Mouse (Mus musculus) left cerebral cortex, postnatal 10 days (tissue): Measurements from ENCODE around the gene Apoc4. TPM values are rescaled to one million over a fixed set of nuclear protein-coding genes. Genes with fewer than 3 reads are reported as not detected.

Experiments
- DNase-seq, 2 experiments: peaks; one replicate each; pipeline ENCODE4 v3.0.0; 2021 to 2022; ENCODE audit warnings: low spot score in 2 of 2, mixed read lengths in 1 of 2; ENCODE audit errors: extremely low spot score in 1 of 2
- intact Hi-C: fragments of 180-260 bp; cut with DNase I; formaldehyde crosslinking; loops from one replicate; pipeline ENCODE4 v1.15.1; 2025
- total RNA-seq, 2 experiments: library from RNA; stranded (reverse); gene quantifications; 2 replicates each; pipeline ENCODE4 v1.2.3; 2021

Gene Apoc4
- total RNA-seq, 2 experiments from 2014 or later: not detected

DNA sequence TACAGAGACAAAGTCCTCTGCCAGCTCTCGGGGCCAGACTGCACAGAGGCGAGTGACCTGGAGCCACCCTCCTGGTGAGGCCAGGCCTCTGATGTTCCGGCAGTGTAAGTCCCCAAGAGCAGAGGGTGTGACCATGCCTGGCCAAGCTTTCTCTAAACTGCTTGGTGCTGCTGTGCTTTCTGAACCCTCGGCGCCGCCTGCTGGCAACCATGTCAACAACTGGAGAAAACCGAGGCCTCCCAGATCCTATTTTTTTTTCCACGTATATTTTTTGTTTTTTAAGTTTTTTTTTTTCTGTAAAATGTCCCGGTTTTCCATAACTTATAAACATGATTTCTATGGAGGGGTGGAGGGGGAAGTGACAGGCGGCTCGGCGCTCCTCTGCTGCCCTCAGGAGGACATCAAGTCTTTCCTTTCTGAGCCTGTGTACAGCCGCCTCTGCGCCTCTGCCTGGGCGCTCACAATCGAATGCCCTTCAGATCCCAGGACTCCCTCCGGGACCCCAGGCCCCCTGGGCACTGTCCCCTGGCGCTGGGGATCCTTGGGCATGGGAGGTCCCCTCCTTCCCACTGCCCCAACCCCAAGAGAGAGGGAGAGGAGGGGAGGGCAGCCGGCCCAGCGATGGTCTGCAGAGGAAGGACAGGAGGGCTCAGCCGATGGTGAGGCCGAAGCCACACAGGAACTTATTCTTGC is 19.9 kb upstream of the Apoc4 start:
- intact Hi-C loops: loop anchor here (2.0 to 10.0 kb wide), 2 partner anchors 32 to 296 kb away; partner anchors contain the start of genes Ckm and Klc3

DNA sequence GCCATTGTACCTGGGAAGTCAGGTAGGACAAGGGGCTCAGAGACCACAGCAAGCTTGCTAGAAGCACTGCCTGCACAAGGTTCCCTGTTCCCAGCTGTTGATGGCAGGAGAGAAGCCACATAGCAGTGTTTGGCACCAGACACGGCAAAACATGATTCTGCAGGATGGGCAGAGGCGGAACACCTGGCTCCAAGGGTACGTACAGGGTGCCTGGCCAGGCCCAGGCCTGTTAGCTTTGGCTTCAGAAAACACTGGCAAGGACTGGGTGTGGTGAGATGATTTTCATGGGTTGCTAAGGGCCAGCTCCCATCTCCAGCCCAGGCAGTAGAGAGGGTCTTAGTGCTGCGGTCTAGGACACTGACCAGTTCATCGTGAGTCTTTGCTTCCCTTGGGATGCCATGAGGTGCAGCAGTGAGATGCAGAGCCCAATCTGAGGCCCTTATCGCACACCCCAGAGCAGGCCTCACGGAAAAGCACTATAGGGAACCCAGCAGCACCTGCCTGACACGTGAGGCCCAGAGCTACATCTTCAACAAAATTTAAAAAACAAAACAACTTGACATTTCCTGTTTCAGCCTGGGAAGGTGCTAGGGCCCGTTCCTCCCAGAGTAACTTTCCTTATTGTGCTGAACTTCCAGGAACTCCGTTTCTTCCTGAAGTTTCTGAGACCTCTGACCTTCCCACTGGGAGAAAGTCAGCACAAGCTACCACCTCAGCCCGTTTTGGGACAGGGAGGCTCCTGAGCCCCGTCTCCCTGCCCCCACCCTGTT is 19.2 kb upstream of the Apoc4 start:
- intact Hi-C loops: loop anchor here (2.0 to 10.0 kb wide), 2 partner anchors 32 to 296 kb away; partner anchors contain the start of genes Ckm and Klc3
- DNase-seq: no peak

More for the DNA sequence above, 19.9 kb upstream of the Apoc4 start:
- DNase-seq: peak; percentile 65 to 87

DNA sequence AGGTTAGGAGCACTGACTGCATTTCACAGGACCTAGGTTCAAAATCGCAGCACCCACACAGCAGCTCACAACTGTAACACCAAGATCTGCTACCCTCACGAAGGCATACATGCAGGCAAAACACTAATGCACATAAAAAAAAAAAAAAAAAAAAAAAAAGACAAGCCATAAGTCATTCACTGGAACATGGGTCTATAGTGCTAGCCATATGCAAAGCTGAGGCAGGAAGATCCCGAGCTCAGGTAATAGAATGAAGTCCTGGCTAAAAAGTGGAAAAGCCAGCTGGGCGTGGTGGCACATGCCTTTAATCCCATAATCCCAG is 18.5 kb upstream of the Apoc4 start:
- intact Hi-C loops: loop anchor here (2.0 to 10.0 kb wide), 2 partner anchors 31 to 295 kb away; partner anchors contain the start of genes Ckm and Klc3
- DNase-seq: no peak

DNA sequence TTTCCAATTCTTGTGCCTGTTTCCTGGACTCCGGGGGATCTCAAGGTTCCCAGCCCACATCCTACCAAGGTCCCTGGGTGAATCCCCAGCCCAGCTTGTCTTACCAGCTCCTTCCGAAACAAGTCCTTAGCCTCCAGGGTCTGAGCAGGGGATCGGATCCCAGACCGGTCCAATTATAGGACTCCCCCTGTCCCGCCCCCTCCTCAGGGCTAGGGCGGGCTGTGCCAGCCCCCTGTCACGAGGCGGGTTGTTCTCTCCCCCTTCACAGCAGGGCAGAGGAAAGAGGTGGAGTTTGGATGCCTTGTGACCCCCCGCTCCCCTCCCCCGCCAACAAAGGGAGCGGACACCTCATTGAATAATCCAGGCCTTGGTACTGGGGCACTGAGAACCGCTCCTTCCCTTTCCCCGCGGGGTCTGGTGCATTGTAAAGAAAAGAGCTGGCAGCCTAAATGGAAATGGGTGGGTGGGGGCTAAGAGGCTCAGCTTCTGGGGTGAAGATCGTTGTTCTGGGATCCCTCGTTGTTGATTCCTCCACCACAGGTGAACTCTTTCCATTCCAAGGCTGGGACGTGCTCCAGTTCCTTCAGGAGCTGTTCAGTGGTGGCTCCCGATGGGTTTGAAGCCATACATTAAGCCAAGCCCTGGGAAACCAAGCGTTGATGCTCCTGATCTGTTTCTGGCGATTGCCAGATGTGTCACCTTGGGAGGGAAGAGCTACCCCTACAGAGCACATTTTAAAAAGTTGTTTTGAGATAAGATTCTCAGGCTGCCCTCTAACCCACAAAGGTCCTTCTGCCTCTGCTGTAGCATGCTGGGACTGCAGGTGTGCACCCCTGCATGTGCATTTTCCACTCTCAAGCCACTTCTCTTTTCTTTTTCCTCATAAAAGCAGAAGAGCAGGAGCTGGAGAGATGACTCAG is 17.9 kb upstream of the Apoc4 start, which contains the start of gene Apoe:
Gene Apoe, minus strand, starts transcription at position 282 of the 920 bp plus-strand sequence.
- intact Hi-C loops: no loop called here
- peak; percentile 70 to 86 for DNase-seq

DNA sequence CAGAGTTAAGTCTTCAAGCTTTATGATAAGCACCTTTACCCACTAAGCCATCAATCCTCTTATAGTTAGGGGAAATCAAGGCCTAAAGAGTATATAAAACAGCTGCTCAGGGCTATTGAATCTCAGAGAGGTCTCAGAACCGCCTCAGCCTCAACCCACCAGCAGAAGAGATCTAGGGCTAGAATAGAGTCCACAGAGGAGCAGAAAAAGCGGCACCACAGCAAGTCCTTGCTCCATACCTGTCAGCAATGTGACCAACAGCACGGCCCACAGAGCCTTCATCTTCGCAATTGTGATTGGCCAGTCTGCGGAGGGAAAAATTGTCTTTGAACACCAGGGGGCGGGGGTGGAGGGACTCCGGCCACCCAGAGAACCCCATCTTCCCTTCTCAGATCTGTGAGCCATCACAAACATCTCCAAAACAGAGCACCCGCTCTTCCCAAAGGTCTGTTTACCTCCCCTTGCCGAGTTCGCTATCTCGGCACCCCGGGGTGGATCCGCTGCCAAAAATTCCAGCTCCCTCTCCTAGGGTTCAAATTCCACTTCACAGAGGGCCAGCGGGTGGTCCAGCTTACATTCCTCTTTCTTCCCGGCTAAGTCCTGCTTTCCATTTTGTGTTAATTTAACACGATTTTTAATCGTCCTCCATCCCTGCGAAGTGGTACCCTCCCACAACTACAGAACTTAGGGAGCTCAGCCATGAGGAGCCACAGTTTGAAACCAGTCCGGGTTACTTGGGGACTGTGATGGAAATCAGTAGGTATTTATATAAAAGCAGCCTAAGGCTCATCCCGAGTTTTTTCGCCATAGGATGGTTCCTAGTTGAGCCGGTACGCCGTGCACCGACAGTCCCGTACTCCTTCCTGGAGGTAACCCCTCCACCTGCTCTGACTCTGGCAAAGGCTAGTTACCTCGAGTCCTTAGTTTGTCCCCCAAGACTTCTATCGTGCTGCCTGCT is 16.9 kb upstream of the Apoc4 start:
- DNase-seq: peak in 1 of 2 experiments; percentile 72
- intact Hi-C loops: no loop called here

DNA sequence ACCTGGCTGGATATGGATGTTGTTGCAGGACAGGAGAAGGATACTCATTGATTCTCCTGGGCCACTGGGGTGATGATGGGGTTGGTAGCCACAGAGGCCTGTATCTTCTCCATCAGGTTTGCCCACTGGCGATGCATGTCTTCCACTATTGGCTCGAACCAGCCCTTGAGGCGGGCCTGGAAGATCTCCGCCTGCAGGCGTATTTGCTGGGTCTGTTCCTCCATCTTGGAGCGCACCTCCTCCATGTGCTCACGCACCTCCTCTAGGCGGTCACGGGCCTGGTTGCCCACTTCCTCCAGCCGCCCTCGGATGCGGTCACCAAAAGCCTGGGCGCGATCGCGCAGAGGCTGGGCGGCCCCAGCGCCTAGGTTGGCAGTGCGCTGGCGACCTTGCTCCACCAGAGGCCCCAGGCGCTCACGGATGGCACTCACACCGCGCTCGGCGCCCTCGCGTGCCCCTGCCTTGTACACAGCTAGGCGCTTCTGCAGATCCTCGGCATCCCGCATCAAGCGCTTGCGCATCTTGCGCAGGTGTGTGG is 15.1 kb upstream of the Apoc4 start:
- intact Hi-C loops: no loop called here
- DNase-seq: no peak

DNA sequence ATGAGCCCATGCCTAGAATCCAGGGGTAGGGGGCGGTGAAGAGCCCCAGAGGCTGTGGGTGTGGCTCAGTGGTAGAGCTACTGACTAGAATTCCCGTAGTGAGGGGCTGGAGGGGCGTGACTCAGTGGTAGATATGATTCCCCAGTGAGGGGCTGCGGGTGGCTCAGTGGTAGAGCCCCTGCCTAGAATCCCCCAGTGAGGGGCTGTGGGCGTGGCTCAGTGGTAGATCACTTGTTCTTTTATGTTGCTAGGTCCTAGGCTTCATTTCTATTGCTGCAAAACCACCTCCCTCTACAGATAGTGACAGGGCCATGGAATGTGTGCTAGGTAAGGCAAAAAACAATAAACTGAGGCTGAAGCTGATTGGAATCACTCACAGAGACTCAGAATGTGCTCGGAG is 14.6 kb upstream of the Apoc4 start:
- intact Hi-C loops: no loop called here

DNA sequence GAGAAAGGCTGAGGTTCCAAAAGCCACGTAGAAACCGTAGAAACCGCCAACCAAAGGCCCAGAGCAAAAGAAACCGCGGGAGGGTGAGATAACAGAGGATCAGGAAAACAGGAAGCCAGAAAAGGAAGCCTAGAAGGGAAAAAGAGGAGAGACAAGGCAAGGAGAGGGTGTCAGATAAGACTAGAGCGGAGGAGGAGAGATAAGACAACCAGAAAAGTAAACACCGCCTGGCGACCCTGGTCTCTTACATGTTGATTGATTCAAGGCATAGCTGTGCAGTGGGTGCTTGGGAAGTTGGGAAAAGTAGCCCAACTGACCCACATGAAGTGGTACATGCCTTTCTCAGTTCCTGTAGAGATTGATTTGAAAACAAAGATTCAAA is 13.9 kb upstream of the Apoc4 start:
- DNase-seq: no peak
- intact Hi-C loops: no loop called here

More for the DNA sequence above, 14.6 kb upstream of the Apoc4 start:
- DNase-seq: no peak

DNA sequence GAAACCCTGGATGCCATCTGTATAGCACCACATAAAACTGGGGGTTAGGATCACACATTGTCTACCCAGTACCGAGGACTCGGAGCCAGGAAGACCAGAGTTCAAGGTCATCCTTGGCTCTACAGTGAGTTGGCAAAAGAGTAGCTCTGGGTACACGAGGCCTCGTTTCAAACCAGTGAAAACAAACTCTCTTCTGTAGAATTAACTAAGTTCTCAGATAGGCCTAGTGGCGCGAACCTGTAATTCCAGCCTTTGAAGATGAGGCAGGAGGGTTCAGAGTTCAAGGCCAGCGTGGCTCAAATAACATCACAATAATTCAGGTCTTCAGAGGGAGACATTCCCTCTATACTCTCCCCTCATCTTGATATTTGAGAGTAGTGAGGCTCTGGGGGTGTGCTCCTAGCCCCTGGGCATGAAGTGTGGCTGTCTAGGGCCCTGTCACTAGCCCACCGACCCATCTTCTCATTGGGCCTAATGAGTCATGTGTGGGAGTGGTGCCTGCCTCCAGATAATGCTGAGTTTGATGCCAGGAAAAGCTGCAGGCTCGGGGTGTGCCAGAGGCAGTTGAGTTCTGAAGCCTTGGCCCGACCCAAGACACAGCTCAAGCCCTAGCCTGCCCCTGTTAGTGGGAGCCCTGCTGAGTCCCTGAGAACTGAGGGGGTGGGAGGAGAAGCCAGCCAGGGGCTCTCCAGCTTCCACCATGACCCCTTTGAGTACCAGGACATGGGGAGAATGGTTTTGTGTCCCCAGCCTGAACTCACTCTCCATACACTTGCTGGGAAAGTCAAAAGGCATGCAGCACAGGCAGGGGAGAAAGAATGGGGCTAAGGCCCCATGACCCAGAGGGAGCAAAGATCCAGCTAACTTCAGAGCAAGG is 13.3 kb upstream of the Apoc4 start:
- no peak for DNase-seq
- intact Hi-C loops: no loop called here

DNA sequence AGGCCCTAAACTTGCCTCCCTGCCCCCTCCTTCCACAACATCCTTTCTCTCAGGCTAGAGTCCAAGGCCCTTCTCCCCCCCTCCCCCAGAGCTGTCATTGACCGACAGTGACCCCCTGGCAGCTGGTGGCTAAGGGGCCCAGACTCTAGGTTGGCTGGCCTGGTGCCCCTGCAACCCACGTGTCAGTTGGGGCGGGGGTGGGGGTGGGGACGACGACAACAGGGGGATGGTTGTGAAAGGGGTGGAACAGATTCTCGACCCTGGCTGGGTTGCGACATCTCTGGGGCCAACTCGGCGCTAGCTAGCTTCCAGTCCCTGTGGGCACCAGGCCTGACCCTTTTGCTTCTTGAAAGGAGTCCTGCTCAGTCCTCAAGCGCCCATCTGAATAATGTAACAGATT is 12.1 kb upstream of the Apoc4 start:
- DNase-seq: peak in 1 of 2 experiments; percentile 84
- intact Hi-C loops: no loop called here

DNA sequence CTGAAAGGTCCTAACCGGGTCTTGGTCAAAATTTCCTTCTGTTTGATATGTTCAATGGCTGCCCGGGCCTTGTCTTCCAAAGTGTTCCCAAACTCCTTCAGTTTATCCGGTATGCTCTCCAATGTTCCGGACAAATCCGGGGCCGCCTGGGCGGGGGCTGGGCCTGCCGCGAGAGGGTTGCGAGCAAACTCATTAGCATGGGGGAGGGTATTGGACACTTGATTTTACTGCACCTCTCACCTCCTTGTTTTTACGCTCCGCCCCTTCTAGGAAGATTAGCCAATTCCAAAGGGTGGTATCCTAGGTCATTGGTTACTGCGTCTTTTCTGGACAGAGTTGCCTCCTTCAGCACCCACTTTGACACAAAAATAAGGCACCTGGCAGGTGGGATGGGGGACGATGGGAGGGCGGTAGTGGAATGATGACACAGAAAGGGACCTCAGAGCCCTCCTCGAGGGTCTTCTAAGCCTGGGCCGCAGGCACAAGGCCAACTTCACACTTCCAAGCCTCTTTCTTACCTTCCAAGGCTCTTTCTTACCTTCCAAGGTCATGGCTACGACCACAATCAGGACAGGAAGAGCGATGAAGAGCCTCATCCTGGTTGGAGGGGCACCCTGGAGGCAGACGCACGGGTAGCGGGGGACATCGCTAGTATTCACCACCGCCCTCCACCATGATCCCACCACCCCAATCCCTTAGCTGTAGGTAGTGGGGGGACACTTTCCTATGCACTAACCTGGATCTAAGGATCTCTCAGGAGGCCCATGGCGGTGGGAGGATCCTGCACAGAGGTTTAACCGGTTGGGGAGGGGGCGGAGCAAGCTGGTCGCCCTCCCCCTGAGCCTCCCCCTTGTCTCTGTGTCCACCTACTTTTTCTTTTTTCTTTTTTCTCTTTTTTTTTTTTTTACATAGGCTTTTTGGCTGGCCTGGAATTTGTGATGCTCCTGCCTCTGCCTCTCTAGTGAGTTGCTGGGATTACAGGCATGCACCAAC is 10.9 kb upstream of the Apoc4 start, which contains the start of gene Apoc1:
Gene Apoc1, minus strand, starts transcription at position 788 of the 993 bp plus-strand sequence.
- intact Hi-C loops: no loop called here

DNA sequence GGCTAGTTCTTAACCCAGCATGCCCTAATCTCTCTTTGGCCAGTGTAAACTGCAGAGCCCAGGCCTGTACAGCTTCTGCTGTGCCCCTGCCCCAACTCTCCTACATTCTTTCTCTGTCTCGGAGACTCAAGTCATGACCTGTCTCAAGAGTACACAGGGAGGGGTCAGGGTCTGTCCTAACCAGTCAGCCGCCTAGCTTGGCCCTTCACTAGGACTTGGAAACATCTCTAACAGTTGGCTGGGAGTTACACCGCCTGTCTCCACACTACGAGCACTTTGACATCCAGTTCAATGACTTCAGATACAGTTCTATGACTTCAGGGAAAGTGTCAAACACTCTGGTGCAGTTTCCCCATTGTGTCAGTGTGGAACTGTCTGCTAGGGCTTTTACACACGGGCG is 10.2 kb upstream of the Apoc4 start:
- DNase-seq: no peak
- intact Hi-C loops: no loop called here

More for the DNA sequence above, 10.9 kb upstream of the Apoc4 start, which contains the start of gene Apoc1:
- no peak for DNase-seq

DNA sequence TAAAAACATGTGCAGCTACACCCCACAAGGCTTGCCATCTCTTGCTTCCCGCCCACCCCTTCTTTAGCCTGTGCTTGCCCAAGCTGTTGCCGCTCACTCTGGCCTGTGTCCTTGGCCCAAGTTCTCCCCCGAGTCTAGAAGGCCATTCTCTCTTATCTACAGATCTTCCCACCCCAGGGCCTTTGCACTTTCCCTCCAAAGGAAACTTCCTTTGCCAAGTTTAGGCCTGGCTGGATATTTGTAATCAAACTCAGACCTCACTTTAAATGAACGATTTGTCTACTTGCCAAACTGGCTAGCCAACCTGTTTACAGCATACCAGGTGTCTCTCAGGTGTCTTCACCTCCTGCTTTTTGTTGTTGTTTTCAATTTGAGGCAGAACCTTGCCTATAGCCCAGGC is 9.6 kb upstream of the Apoc4 start:
- no peak for DNase-seq
- intact Hi-C loops: no loop called here

DNA sequence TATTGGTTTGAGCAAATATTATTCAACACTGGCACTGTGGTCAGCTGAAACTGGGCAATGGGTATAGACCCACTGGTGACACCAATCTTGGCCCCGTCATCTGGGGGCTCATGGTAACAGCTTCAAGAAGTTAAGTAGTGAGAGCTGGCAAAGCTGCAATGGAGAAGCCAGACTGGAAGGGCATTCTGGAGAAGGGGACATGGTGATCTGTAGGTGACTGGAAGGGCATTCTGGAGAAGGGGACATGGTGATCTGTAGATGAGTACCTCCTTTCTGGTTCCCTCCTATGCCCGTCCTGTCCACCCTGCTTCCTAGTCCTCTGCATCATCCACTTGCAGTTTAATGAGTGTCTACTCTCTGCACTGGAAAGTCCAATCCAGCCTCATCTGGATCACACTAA is 7.3 kb upstream of the Apoc4 start:
- intact Hi-C loops: no loop called here

DNA sequence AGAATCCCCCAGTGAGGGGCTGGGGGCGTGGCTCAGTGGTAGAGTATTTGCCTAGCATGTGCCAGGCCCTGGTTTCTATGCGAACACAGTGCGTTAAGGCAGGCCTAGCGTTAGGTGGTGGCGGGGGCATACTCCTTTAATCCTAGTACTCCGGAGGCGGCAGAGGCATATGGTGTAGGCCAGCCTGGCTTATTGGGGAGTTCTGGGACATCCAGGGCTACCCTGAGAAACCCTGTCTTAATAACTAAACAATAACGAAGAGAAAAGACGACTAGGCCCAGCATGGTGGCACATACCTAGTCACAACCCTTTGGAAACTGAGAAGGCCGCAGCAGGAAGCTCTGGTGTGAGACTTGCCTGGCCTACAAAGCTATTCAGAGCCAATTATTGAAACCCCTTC is 6.8 kb upstream of the Apoc4 start:
- DNase-seq: no peak
- intact Hi-C loops: no loop called here

More for the DNA sequence above, 7.3 kb upstream of the Apoc4 start:
- DNase-seq: no peak
